Mouse (Mus musculus) common myeloid progenitor, adult 5-6 weeks (primary cell): ENCODE measurements around the gene Rel. TPM values are rescaled to one million over a fixed set of nuclear protein-coding genes. Genes with fewer than 3 reads are reported as not detected.

Source experiments
- ATAC-seq: replicated peaks from 2 replicates; pipeline ENCODE4 v1.8.0; 2016; ENCODE audit warnings: low read depth, mild to moderate bottlenecking, moderate TSS enrichment, inconsistent platforms; ENCODE audit not compliant: poor library complexity, severe bottlenecking
- total RNA-seq: library from RNA; stranded (forward); fragments of 200-1000, 187-1606 nt; gene quantifications from 2 replicates; pipeline ENCODE4 v1.2.3, GENCODE M21; 2017

The Rel gene
- total RNA-seq, 1 experiment from 2014 or later, result 17.2 TPM

DNA sequence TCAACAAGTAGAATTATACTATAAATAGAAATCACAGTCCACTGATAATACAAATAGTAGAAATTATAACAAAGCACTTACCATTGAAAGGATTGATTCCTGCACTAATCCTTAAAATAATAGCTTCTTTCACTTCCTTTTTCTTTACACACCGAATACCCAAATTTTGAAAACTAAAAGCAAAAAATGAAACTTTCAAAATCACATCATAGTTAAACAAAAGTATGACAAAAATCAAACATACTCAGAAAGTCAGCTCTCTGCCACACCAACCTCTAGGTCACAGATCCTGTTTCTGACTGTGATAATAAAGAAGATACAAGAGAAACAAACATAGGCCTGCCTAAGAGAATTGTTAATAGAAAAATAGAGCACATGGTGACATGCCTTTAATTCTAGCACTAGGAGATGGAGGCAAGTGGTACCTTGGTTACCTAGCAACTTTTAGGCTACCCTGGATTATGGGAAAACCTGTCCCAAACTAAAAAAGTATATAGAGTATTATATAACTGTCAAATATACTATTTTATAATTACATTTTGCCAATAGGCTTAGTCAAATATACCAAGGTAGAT is 17.5 kb downstream of the Rel start:
- ATAC-seq, result no peak

DNA sequence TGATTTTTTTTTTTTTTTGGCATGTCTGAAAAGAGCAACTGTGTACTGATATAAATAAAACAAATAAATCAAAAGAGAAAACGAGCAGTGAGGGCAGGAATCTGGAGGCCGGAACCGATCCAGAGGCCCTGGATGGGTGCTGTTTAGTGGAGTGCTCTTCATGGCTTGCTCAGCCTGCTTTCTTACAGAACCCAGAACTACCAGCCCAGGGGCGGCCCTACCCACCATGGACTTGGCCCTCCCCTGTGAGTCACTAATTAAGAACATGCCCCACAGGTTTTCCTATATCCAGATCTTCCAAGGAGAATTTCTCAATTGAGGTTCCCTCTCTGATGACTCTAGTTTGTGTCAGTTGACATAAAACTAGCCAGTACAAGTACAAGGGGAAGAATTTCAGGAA is 24.7 kb downstream of the Rel start:
- ATAC-seq, result no peak

GRCm38 (mm10) chr11:23744352-23744751 is 26.4 kb downstream of the Rel start:
- ATAC-seq, result no peak

- ATAC-seq, result no peak
Measured at GRCm38 (mm10) chr11:23741386-23741785, 29.4 kb downstream of the Rel start.

GRCm38 (mm10) chr11:23740895-23741294 is 29.9 kb downstream of the Rel start:
- ATAC-seq, result no peak; the same call in 1 of the 2 replicates

GRCm38 (mm10) chr11:23735820-23736470 is 34.8 kb downstream of the Rel start:
- ATAC-seq, result no peak

DNA sequence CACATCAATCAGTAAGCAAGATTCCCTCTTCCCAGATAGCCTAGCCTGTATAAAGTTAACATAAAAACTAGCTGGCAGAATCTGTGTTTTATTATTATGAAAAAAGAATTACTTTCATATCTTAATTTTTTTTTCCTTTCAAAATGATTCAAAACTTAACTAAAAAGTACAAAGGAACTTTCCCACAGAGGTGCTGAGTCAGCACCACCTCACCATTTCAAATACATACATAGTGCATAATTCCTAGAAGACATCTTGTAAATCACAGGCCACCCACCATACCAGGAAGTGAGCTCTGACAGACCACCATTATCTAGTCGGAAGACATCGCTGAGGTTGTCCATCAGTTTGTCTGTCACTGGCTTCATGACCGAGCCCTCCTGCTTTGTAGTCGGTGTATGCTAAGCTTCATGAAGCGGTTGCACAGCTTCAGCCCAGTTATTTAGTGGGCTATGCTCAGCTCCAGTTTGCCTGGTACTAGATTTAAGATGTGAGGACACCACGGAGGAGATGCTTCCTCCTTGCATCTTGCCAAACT is 36.0 kb downstream of the Rel start:
- ATAC-seq, result no peak

GRCm38 (mm10) chr11:23732840-23733239 is 37.9 kb downstream of the Rel start:
- ATAC-seq, result no peak

GRCm38 (mm10) chr11:23730120-23730519 is 40.6 kb downstream of the Rel start:
- no peak; the same call in 1 of the 2 replicates for ATAC-seq

GRCm38 (mm10) chr11:23728186-23728585 is 42.6 kb downstream of the Rel start:
- ATAC-seq, result no peak

- no peak for ATAC-seq
Measured at GRCm38 (mm10) chr11:23726441-23726840, 44.3 kb downstream of the Rel start.

GRCm38 (mm10) chr11:23725850-23726249 is 44.9 kb downstream of the Rel start:
- no peak for ATAC-seq

DNA sequence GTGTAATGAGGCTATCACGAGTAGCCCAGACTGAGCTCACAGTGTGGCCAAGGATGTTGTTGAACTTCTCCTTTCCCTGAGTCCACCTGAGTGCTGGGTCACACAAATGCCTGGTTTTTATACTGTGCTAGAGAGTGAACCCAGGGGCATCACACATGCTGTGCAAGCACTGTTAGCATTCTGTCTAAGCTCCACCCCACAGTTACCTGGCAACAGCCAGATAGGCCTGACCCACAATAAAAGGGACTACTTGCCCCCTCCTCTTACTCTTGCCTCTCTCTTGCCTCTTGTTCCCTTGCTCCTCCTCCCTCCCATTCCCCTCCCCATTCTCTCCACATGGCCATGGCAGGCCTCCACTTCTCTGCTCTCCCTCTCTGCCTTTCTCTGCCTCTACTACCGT is 48.4 kb downstream of the Rel start:
- no peak for ATAC-seq

DNA sequence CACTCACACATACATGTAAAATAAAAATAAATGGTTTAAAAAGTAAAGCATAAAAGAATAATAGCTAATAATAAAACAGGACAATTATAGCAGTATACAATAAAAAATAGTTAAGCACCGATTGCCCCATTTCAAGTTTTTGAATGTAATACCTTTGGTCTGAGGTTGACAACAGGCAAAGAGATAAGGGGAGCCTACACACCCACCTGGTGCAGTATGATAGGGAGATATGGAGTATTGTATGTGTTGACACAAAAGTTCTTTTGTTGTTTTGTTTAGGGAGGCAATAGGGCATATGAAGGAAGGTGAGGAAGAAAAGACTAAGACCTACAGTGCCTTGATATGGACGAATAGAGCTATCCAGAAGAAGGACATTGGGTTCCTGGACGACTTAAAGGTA is 50.9 kb downstream of the Rel start:
- ATAC-seq, result no peak

GRCm38 (mm10) chr11:23718856-23719255 is 51.9 kb downstream of the Rel start:
- ATAC-seq, result no peak

- ATAC-seq, result no peak
Measured at GRCm38 (mm10) chr11:23712299-23712698, 58.5 kb downstream of the Rel start.

- no peak for ATAC-seq
Measured at GRCm38 (mm10) chr11:23704604-23705294, 66.0 kb downstream of the Rel start.

- ATAC-seq, result no peak
Measured at GRCm38 (mm10) chr11:23701831-23702230, 68.9 kb downstream of the Rel start.

DNA sequence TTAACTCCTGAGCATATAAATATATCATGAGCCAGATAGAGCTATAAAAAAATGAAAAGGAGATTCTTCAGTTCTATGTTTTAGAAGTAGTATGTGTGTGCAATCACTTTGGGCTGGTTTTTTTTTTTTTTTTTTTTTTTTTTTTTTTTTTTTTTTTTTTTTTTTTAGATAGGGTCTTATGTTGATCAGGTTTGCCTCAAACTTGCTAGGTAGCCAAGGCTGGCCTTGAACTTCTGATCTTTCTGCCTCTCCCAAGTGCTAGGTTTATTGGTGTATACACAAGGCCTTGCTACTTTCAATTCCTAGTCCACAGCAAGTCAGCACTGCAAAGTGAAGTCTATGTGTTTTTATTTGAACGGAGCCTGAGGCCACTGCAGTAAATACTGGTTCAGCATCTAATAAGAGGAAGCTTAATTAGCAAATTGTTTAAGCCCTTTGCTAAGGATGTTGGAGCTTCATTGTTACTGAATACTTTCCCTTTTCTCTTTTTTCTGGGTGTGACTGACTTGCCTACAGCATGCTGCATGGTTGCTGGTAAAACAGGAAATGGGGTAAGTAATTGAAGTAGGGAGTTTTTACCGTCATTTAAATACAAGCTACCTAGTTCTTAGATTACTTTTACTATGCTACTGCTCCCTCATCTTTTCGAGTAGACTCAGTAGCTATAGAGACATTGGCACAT is 71.2 kb downstream of the Rel start:
- ATAC-seq, result no peak

DNA sequence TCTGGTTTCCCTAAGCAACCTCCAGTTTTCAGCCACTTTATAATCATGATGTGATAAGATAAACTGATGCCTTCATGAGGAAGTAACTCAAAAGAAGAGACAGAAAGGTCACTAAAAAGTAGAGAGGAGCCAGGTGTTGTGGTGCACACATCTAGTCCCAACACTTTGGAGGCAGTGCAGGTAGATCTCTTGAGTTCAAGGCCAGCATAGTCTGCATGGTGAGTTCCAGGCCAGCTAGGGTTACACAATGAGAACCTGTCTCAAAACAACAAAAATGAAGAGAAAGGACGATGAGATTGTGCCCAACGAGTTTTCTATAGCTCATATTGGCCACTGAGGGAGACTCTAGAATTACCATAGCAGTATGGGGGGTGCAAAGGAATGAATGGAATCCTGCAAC is 72.2 kb downstream of the Rel start:
- no peak for ATAC-seq

GRCm38 (mm10) chr11:23695847-23696246 is 74.9 kb downstream of the Rel start:
- peak; percentile 60; the same call in 1 of the 2 replicates for ATAC-seq
